Mouse (Mus musculus) brown adipose tissue, adult 24 weeks (tissue): ENCODE measurements around the gene Prr5. TPM values are rescaled to one million over a fixed set of nuclear protein-coding genes. Genes with fewer than 3 reads are reported as not detected.

Experiments used
- H3K27ac ChIP-seq: fragments of 200-500 bp; replicated peaks from 2 replicates; pipeline ENCODE4 v1.5.1; 2012; ENCODE audit warnings: low read depth, mild to moderate bottlenecking, low read length
- H3K4me1 ChIP-seq: fragments of 200-500 bp; 2 replicates; pipeline ENCODE4 v1.6.1; 2012; ENCODE audit warnings: low read length, mixed read lengths; ENCODE audit not compliant: control insufficient read depth, insufficient read depth, insufficient read length
- H3K4me3 ChIP-seq: fragments of 200-500 bp; 2 replicates; pipeline ENCODE4 v1.5.1; 2012; ENCODE audit warnings: low read depth, mild to moderate bottlenecking, low read length, moderate library complexity; ENCODE audit not compliant: insufficient read depth
- polyA plus RNA-seq: library from polyadenylated mRNA; stranded (reverse); fragments of >200 nt; gene quantifications from 2 replicates; pipeline ENCODE4 v1.2.4, GENCODE M21; 2012; ENCODE audit not compliant: missing spikeins, insufficient read depth, insufficient read length

Gene Prr5
- polyA plus RNA-seq, 1 experiment = 4.4 TPM

GRCm38 (mm10) chr15:84643178-84643577 is 26.2 kb upstream of the Prr5 start:
- Histone ChIP-seq H3K27ac (no peak overlapping the region), H3K4me3 (no peak overlapping the region)

GRCm38 (mm10) chr15:84651481-84651880 is 17.9 kb upstream of the Prr5 start:
- H3K4me1 ChIP-seq = no peaks in the 10 kb centered on the region
- no peak overlapping the region for H3K4me3 ChIP-seq
- H3K27ac ChIP-seq = no peak overlapping the region

More at GRCm38 (mm10) chr15:84643178-84643577, 26.2 kb upstream of the Prr5 start:
- H3K4me1 ChIP-seq = peaks cover 18% of the 10 kb centered on the region

- Histone ChIP-seq H3K4me3 (no peak overlapping the region), H3K27ac (no peak overlapping the region), H3K4me1 (no peaks in the 10 kb centered on the region)
These were observed 16.3 kb upstream of the Prr5 start for GRCm38 (mm10) chr15:84653151-84653550.

- H3K4me1 ChIP-seq = no peaks in the 10 kb centered on the region
- H3K4me3 ChIP-seq = no peak overlapping the region
- H3K27ac ChIP-seq = peak overlapping the region; percentile 73
These were observed 15.1 kb upstream of the Prr5 start for GRCm38 (mm10) chr15:84653979-84654966.

- Histone ChIP-seq H3K4me3 (no peak overlapping the region), H3K27ac (no peak overlapping the region), H3K4me1 (no peaks in the 10 kb centered on the region)
These were observed 14.4 kb upstream of the Prr5 start for GRCm38 (mm10) chr15:84654975-84655374.

- Histone ChIP-seq H3K4me3 (no peak overlapping the region), H3K4me1 (no peaks in the 10 kb centered on the region), H3K27ac (no peak overlapping the region)
These were observed 12.7 kb upstream of the Prr5 start for GRCm38 (mm10) chr15:84656689-84657088.

- Histone ChIP-seq H3K4me1 (no peaks in the 10 kb centered on the region), H3K27ac (no peak overlapping the region), H3K4me3 (no peak overlapping the region)
These were observed 11.9 kb upstream of the Prr5 start for GRCm38 (mm10) chr15:84657384-84658064.

GRCm38 (mm10) chr15:84658655-84659054 is 10.8 kb upstream of the Prr5 start:
- Histone ChIP-seq H3K27ac (no peak overlapping the region), H3K4me3 (no peak overlapping the region), H3K4me1 (no peaks in the 10 kb centered on the region)

GRCm38 (mm10) chr15:84659856-84660255 is 9.6 kb upstream of the Prr5 start:
- Histone ChIP-seq H3K27ac (no peak overlapping the region), H3K4me3 (no peak overlapping the region), H3K4me1 (no peaks in the 10 kb centered on the region)

GRCm38 (mm10) chr15:84661274-84661673 is 8.1 kb upstream of the Prr5 start:
- no peak overlapping the region for H3K4me3 ChIP-seq
- no peak overlapping the region for H3K27ac ChIP-seq
- H3K4me1 ChIP-seq = no peaks in the 10 kb centered on the region

GRCm38 (mm10) chr15:84662952-84663684 is 6.3 kb upstream of the Prr5 start:
- Histone ChIP-seq H3K4me3 (peak overlapping the region; percentile 38; the same call in 1 of the 2 replicates), H3K4me1 (no peaks in the 10 kb centered on the region), H3K27ac (no peak overlapping the region)

GRCm38 (mm10) chr15:84663685-84664060 is 5.7 kb upstream of the Prr5 start:
- no peak overlapping the region for H3K27ac ChIP-seq
- no peak overlapping the region; the same call in 1 of the 2 replicates for H3K4me3 ChIP-seq
- no peaks in the 10 kb centered on the region for H3K4me1 ChIP-seq

GRCm38 (mm10) chr15:84664542-84665460 is 4.6 kb upstream of the Prr5 start:
- no peaks in the 10 kb centered on the region for H3K4me1 ChIP-seq
- no peak overlapping the region for H3K4me3 ChIP-seq
- no peak overlapping the region for H3K27ac ChIP-seq

GRCm38 (mm10) chr15:84665662-84666061 is 3.8 kb upstream of the Prr5 start:
- Histone ChIP-seq H3K4me1 (no peaks in the 10 kb centered on the region), H3K27ac (no peak overlapping the region), H3K4me3 (no peak overlapping the region)
